ENCODE assay signal across 29 mouse cellular contexts in the genomic region with DNA sequence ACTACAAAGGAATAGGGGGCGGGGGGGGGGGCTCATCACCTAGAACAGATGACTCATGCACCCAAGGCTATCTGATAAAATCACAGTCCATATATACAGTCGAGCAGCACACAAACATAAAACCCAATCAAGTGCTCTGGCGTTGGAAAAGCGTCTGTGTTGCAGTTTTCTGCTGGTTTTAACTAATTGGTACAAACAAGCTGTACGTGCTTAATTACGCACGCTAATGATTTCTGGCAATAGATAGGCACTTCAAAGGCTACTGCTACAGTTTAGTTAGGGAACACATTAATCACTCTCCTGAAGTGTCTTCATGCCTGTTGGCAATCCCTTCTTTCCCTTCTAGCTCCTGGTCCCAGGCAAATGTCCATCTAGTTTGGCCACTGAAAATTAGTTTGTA. TPM values are rescaled to one million over a fixed set of nuclear protein-coding genes. Genes with fewer than 3 reads are reported as not detected.
DNase-seq lines count a peak whose midpoint lies in the region; ATAC-seq and TF ChIP-seq lines count a peak whose summit lies in the region.
"Had no signal": no experiment of that assay in that cellular context is flagged by ENCODE, and none has a peak within 500 bp of the region (broad histone marks: within the 10 kb centered on the region; RNA-seq: fewer than 3 reads in every experiment).

No protein-coding gene starts in this region.

- DNase-seq in forebrain, embryonic 11.5 days (ENCODE audit: low spot score): no peak
- peak; percentile 1 for DNase-seq in midbrain, postnatal 0 days (ENCODE audit: low spot score)
- peak; percentile 26 for DNase-seq in retina, postnatal 1 day
- DNase-seq in retina, embryonic 14.5 days (ENCODE audit: low spot score): no peak
- DNase-seq: adrenal gland, adult 8-10 months; adrenal gland, postnatal 14 days; adrenal gland, postnatal 36 days; B cell, adult 2 months; cerebellum, adult 11 months; cerebellum, adult 18-20 months; cerebellum, adult 8-10 months; cerebellum, adult 9-11 months; cerebellum, postnatal 14 days; cerebellum, postnatal 36 days; embryo, embryonic 11 days had no signal

- H3K27me3 ChIP-seq in forebrain, embryonic 13.5 days: 0 out of 2 replicates have a peak, but pooled peaks cover 6% of the 10 kb centered on the region
- H3K27me3 ChIP-seq in forebrain, embryonic 11.5 days (ENCODE audit: control insufficient read depth, insufficient read depth, low read length): peaks cover 2% of the 10 kb centered on the region
- H3K27me3 ChIP-seq in forebrain, embryonic 16.5 days (replicated peaks; ENCODE audit: control insufficient read depth, insufficient read depth, low read length): no peaks in the 10 kb centered on the region
- no peaks in the 10 kb centered on the region for H3K27me3 ChIP-seq in forebrain, embryonic 15.5 days
- no peaks in the 10 kb centered on the region; the same call in 1 of the 2 replicates for H3K27me3 ChIP-seq in midbrain, postnatal 0 days (ENCODE audit: insufficient read depth, low read length)
- H3K27me3 ChIP-seq in midbrain, embryonic 13.5 days: peaks cover 11% of the 10 kb centered on the region; the same call in 1 of the 2 replicates
- H3K27me3 ChIP-seq: CH12.LX had no signal

- no peak overlapping the region for H3K4me2 ChIP-seq in forebrain, embryonic 13.5 days
- no peak overlapping the region for H3K4me2 ChIP-seq in forebrain, embryonic 11.5 days (ENCODE audit: low read depth, low read length, severe bottlenecking)
- no peak overlapping the region for H3K4me2 ChIP-seq in forebrain, embryonic 16.5 days (ENCODE audit: low read length)
- no peak overlapping the region for H3K4me2 ChIP-seq in forebrain, embryonic 15.5 days (replicated peaks)
- H3K4me2 ChIP-seq in midbrain, postnatal 0 days (ENCODE audit: low read depth, low read length, poor library complexity, severe bottlenecking): no peak overlapping the region
- no peak overlapping the region for H3K4me2 ChIP-seq in midbrain, embryonic 13.5 days (replicated peaks)
- H3K4me2 ChIP-seq: embryonic facial prominence, embryonic 13.5 days; embryonic facial prominence, embryonic 15.5 days had no signal

- no peak overlapping the region for H3K27ac ChIP-seq in forebrain, embryonic 13.5 days
- H3K27ac ChIP-seq in forebrain, embryonic 11.5 days (ENCODE audit: low read depth, low read length): no peak overlapping the region
- H3K27ac ChIP-seq in forebrain, embryonic 16.5 days (ENCODE audit: low read length): no peak overlapping the region
- H3K27ac ChIP-seq in forebrain, embryonic 15.5 days (replicated peaks): no peak overlapping the region
- no peak overlapping the region for H3K27ac ChIP-seq in midbrain, postnatal 0 days (ENCODE audit: low read depth, low read length)
- H3K27ac ChIP-seq in midbrain, embryonic 13.5 days: no peak overlapping the region
- H3K27ac ChIP-seq: embryonic facial prominence, embryonic 13.5 days; embryonic facial prominence, embryonic 15.5 days; forebrain, embryonic 10.5 days had no signal

- no peaks in the 10 kb centered on the region for H3K4me1 ChIP-seq in forebrain, embryonic 13.5 days
- no peaks in the 10 kb centered on the region for H3K4me1 ChIP-seq in forebrain, embryonic 11.5 days (replicated peaks; ENCODE audit: control insufficient read depth, insufficient read depth, low read length)
- H3K4me1 ChIP-seq in forebrain, embryonic 16.5 days (replicated peaks; ENCODE audit: control insufficient read depth, insufficient read depth, low read length): no peaks in the 10 kb centered on the region
- no peaks in the 10 kb centered on the region for H3K4me1 ChIP-seq in forebrain, embryonic 15.5 days
- H3K4me1 ChIP-seq in midbrain, postnatal 0 days (ENCODE audit: insufficient read depth, low read length): no peaks in the 10 kb centered on the region
- H3K4me1 ChIP-seq in midbrain, embryonic 13.5 days (replicated peaks): no peaks in the 10 kb centered on the region
- H3K4me1 ChIP-seq: embryonic facial prominence, embryonic 13.5 days; embryonic facial prominence, embryonic 15.5 days; forebrain, embryonic 10.5 days had no signal

- no peaks in the 10 kb centered on the region for H3K9me3 ChIP-seq in forebrain, embryonic 13.5 days (replicated peaks)
- H3K9me3 ChIP-seq in forebrain, embryonic 11.5 days (ENCODE audit: control insufficient read depth, low read length): no peaks in the 10 kb centered on the region
- H3K9me3 ChIP-seq in forebrain, embryonic 16.5 days (ENCODE audit: control insufficient read depth, low read length): no peaks in the 10 kb centered on the region
- no peaks in the 10 kb centered on the region for H3K9me3 ChIP-seq in forebrain, embryonic 15.5 days
- no peaks in the 10 kb centered on the region for H3K9me3 ChIP-seq in midbrain, postnatal 0 days (ENCODE audit: low read length)
- H3K9me3 ChIP-seq in midbrain, embryonic 13.5 days: no peaks in the 10 kb centered on the region
- H3K9me3 ChIP-seq: embryonic facial prominence, embryonic 13.5 days; embryonic facial prominence, embryonic 15.5 days; forebrain, embryonic 10.5 days; G1E had no signal

- no peaks in the 10 kb centered on the region for H3K36me3 ChIP-seq in forebrain, embryonic 13.5 days (ENCODE audit: poor library complexity, severe bottlenecking)
- H3K36me3 ChIP-seq in forebrain, embryonic 11.5 days (ENCODE audit: control insufficient read depth, insufficient read depth, low read length): no peaks in the 10 kb centered on the region
- no peaks in the 10 kb centered on the region for H3K36me3 ChIP-seq in forebrain, embryonic 16.5 days (ENCODE audit: control insufficient read depth, insufficient read depth)
- H3K36me3 ChIP-seq in forebrain, embryonic 15.5 days: no peaks in the 10 kb centered on the region
- no peaks in the 10 kb centered on the region for H3K36me3 ChIP-seq in midbrain, postnatal 0 days (ENCODE audit: insufficient read depth, low read length)
- H3K36me3 ChIP-seq in midbrain, embryonic 13.5 days: no peaks in the 10 kb centered on the region
- H3K36me3 ChIP-seq: embryonic facial prominence, embryonic 13.5 days; embryonic facial prominence, embryonic 15.5 days; forebrain, embryonic 10.5 days; G1E had no signal

- H3K4me3 ChIP-seq in forebrain, embryonic 13.5 days: no peak overlapping the region
- H3K4me3 ChIP-seq in forebrain, embryonic 11.5 days (ENCODE audit: low read depth, low read length): no peak overlapping the region
- no peak overlapping the region for H3K4me3 ChIP-seq in forebrain, embryonic 16.5 days (replicated peaks; ENCODE audit: low read length)
- H3K4me3 ChIP-seq in forebrain, embryonic 15.5 days: no peak overlapping the region
- H3K4me3 ChIP-seq in midbrain, postnatal 0 days (ENCODE audit: low read depth, low read length): no peak overlapping the region
- H3K4me3 ChIP-seq in midbrain, embryonic 13.5 days (replicated peaks): no peak overlapping the region
- H3K4me3 ChIP-seq: embryonic facial prominence, embryonic 13.5 days; embryonic facial prominence, embryonic 15.5 days; erythroblast, embryonic 14.5 days; forebrain, embryonic 10.5 days had no signal

- TF ChIP-seq CTCF in midbrain, postnatal 0 days (IDR thresholded peaks at IDR 0.05): no peak

- WGBS in forebrain, embryonic 13.5 days: 52% methylated on average over 7 of the region's 7 CpGs
- WGBS in forebrain, embryonic 11.5 days: 73% methylated on average over 7 of the region's 7 CpGs
- WGBS in forebrain, embryonic 16.5 days: 36% methylated on average over 7 of the region's 7 CpGs
- WGBS in forebrain, embryonic 15.5 days: 45% methylated on average over 7 of the region's 7 CpGs
- WGBS in midbrain, postnatal 0 days: 67% methylated on average over 7 of the region's 7 CpGs
- WGBS in midbrain, embryonic 13.5 days: 74% methylated on average over 7 of the region's 7 CpGs

- peak; percentile 41; the same call in 1 of the 2 replicates for ATAC-seq in forebrain, embryonic 13.5 days
- ATAC-seq in forebrain, embryonic 11.5 days (replicated peaks; ENCODE audit: low FRiP score): no peak
- 0 out of 2 replicates have a peak, but pooled peaks have one; percentile 26 for ATAC-seq in forebrain, embryonic 16.5 days
- no peak for ATAC-seq in forebrain, embryonic 15.5 days (replicated peaks)
- no peak for ATAC-seq in midbrain, postnatal 0 days (ENCODE audit: low FRiP score)
- ATAC-seq in midbrain, embryonic 13.5 days: no peak
- ATAC-seq: activated CD4-positive, CD25-positive, alpha-beta regulatory T cell, adult 4 months; CD4-positive, CD25-positive, alpha-beta regulatory T cell, adult 4 months; Patski had no signal

- H3K9ac ChIP-seq in forebrain, embryonic 13.5 days: no peak overlapping the region
- no peak overlapping the region for H3K9ac ChIP-seq in forebrain, embryonic 11.5 days (ENCODE audit: low read length)
- no peak overlapping the region for H3K9ac ChIP-seq in forebrain, embryonic 16.5 days (replicated peaks; ENCODE audit: low read depth, low read length)
- H3K9ac ChIP-seq in forebrain, embryonic 15.5 days (replicated peaks): no peak overlapping the region
- no peak overlapping the region for H3K9ac ChIP-seq in midbrain, postnatal 0 days (replicated peaks; ENCODE audit: low read length, poor library complexity, severe bottlenecking)
- H3K9ac ChIP-seq in midbrain, embryonic 13.5 days (replicated peaks): no peak overlapping the region
- H3K9ac ChIP-seq: embryonic facial prominence, embryonic 13.5 days; embryonic facial prominence, embryonic 15.5 days had no signal

RNA-seq across cellular contexts. Expression of a gene that starts 27.0 kb away (rescaled TPM):
- polyA plus RNA-seq in forebrain, embryonic 13.5 days (2015; fragmentation: Nextera tagmentation; extraction: Ambion mirVana): 0.76 and 0.79 TPM in 2 replicates
- 0.88 and 2.2 TPM in 2 replicates for polyA plus RNA-seq in forebrain, embryonic 11.5 days (2014; fragmentation: Nextera tagmentation; extraction: Ambion mirVana)
- polyA plus RNA-seq in forebrain, embryonic 16.5 days (2015; fragmentation: Nextera tagmentation; extraction: Ambion mirVana): 0.46 and 0.47 TPM in 2 replicates
- 0.36 and 0.82 TPM in 2 replicates for polyA plus RNA-seq in forebrain, embryonic 15.5 days (2015; fragmentation: Nextera tagmentation; extraction: Ambion mirVana)
- 0.38 and 0.99 TPM in 2 replicates for total RNA-seq in midbrain, postnatal 0 days (2014; rRNA removed)
- polyA plus RNA-seq in midbrain, postnatal 0 days (2015; fragmentation: Nextera tagmentation; extraction: Ambion mirVana): 0.84 and 0.86 TPM in 2 replicates
- polyA plus RNA-seq in midbrain, embryonic 13.5 days (2015; fragmentation: Nextera tagmentation; extraction: Ambion mirVana): 0.39 and 0.59 TPM in 2 replicates
- polyA plus RNA-seq: erythroblast, embryonic 14.5 days; G1E had no signal

RNA-seq across cellular contexts. Expression of a gene that starts 46.4 kb away (rescaled TPM):
- polyA plus RNA-seq in forebrain, embryonic 13.5 days (2015; fragmentation: Nextera tagmentation; extraction: Ambion mirVana): 0.21 and 0.32 TPM in 2 replicates
- polyA plus RNA-seq in forebrain, embryonic 11.5 days (2014; fragmentation: Nextera tagmentation; extraction: Ambion mirVana): 0.95 and 1.0 TPM in 2 replicates
- polyA plus RNA-seq in forebrain, embryonic 16.5 days (2015; fragmentation: Nextera tagmentation; extraction: Ambion mirVana): 0.47 and 0.81 TPM in 2 replicates
- 0.56 and 1.1 TPM in 2 replicates for polyA plus RNA-seq in forebrain, embryonic 15.5 days (2015; fragmentation: Nextera tagmentation; extraction: Ambion mirVana)
- total RNA-seq in midbrain, postnatal 0 days (2014; rRNA removed): 1.0 and 1.6 TPM in 2 replicates
- polyA plus RNA-seq in midbrain, postnatal 0 days (2015; fragmentation: Nextera tagmentation; extraction: Ambion mirVana): 1.3 and 2.2 TPM in 2 replicates
- 1.4 and 1.6 TPM in 2 replicates for polyA plus RNA-seq in midbrain, embryonic 13.5 days (2015; fragmentation: Nextera tagmentation; extraction: Ambion mirVana)
- total RNA-seq: CH12.LX; common myeloid progenitor, adult 5-6 weeks; G1E had no signal
- polyA plus RNA-seq: activated CD4-positive, CD25-positive, alpha-beta regulatory T cell, adult 4 months; CD4-positive, CD25-positive, alpha-beta regulatory T cell, adult 4 months; G1E had no signal

RNA-seq across cellular contexts. Expression of a gene that starts 56.4 kb away (rescaled TPM):
- polyA plus RNA-seq in forebrain, embryonic 13.5 days (2015; fragmentation: Nextera tagmentation; extraction: Ambion mirVana): 229 and 245 TPM in 2 replicates
- 207 and 218 TPM in 2 replicates for polyA plus RNA-seq in forebrain, embryonic 11.5 days (2014; fragmentation: Nextera tagmentation; extraction: Ambion mirVana)
- 241 and 252 TPM in 2 replicates for polyA plus RNA-seq in forebrain, embryonic 16.5 days (2015; fragmentation: Nextera tagmentation; extraction: Ambion mirVana)
- 217 and 232 TPM in 2 replicates for polyA plus RNA-seq in forebrain, embryonic 15.5 days (2015; fragmentation: Nextera tagmentation; extraction: Ambion mirVana)
- total RNA-seq in midbrain, postnatal 0 days (2014; rRNA removed): 165 and 206 TPM in 2 replicates
- 309 and 312 TPM in 2 replicates for polyA plus RNA-seq in midbrain, postnatal 0 days (2015; fragmentation: Nextera tagmentation; extraction: Ambion mirVana)
- polyA plus RNA-seq in midbrain, embryonic 13.5 days (2015; fragmentation: Nextera tagmentation; extraction: Ambion mirVana): 240 and 273 TPM in 2 replicates
- total RNA-seq: G1E had no signal
- polyA plus RNA-seq: erythroblast, embryonic 14.5 days; G1E had no signal

Comparison
In these comparisons a context has a peak if more than half of its experiments do, and no peak if none do; other contexts are left out.
1. ATAC-seq: peak in forebrain, embryonic 13.5 days (single experiment) and forebrain, embryonic 16.5 days (single experiment); none in forebrain, embryonic 11.5 days (single experiment), forebrain, embryonic 15.5 days (single experiment), midbrain, postnatal 0 days (single experiment) and midbrain, embryonic 13.5 days (single experiment).
2. DNase-seq: peak in midbrain, postnatal 0 days (single experiment) and retina, postnatal 1 day (single experiment); none in forebrain, embryonic 11.5 days (single experiment) and retina, embryonic 14.5 days (single experiment).